Mouse (Mus musculus): ENCODE data around the gene Dyrk1a.

Gene Dyrk1a

DNA sequence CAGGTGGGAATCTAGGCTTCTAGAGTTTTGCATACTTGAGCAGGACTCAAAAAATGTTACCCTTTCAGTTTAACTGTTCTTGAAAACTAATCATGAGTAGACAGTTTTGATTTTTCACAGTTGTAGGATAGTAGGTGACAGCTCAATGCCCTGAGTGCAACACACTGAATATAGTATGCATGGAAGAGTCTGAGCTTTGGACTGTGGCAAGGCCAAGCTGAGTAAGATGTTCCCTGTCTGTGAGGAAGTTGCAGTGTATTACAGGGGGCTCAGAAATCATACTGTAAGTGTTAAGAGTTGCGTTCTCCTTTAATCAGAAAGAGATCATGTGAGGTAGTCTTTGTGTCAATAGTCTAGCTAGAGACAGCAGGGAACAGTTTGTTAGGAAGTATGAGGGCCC is 20.4 kb downstream of the Dyrk1a start:
- DNase-seq (ENCODE audit: low spot score in 2 of 2) = no peak

GRCm38 (mm10) chr16:94590977-94591376 is 21.2 kb downstream of the Dyrk1a start:
- no peak for DNase-seq (ENCODE audit: low spot score in 2 of 2)

DNA sequence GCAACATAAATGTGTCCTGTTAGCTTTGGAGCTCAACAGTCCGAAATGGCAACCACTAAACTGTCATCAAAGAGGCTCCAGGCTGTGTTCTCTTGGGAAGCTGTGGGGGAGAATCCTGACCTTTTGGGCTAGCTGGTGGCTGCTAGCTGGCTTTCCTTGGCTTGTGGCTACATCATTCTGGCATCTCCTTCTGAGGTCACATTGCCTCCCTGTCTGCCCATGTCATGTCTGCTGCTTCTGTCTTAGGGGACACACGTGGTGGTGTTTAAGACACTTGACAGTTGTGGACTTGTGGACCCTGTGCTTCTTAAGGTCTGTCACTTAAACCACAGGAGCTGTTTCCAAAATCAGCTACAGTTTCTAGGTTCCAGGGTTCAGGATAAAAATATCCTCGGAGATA is 21.7 kb downstream of the Dyrk1a start:
- DNase-seq (ENCODE audit: low spot score in 2 of 2) = no peak

DNA sequence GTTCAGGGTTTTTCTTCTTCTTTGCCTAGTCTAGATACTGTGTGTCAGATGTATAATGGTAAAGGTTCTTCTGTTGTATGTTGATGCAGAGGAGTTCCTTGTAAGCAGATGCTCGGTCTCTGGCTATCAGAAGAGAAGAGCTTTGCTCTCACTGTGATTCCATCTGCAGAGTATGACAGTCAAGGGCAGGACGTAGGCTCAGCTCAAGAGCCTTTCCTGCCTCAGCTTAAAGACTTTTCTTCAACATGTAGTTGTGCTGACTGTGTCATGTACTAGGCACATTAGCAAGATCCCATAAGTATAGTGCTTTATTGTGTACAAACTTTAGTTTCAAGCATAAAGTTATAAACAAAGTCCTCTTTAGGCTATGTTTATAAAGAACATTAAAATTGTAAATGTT is 26.8 kb downstream of the Dyrk1a start:
- DNase-seq (ENCODE audit: low spot score in 2 of 2) = no peak

GRCm38 (mm10) chr16:94597640-94598039 is 27.8 kb downstream of the Dyrk1a start:
- DNase-seq (ENCODE audit: low spot score in 2 of 2) = no peak

GRCm38 (mm10) chr16:94599977-94600724 is 30.3 kb downstream of the Dyrk1a start:
- no peak for DNase-seq (ENCODE audit: low spot score in 2 of 2)

DNA sequence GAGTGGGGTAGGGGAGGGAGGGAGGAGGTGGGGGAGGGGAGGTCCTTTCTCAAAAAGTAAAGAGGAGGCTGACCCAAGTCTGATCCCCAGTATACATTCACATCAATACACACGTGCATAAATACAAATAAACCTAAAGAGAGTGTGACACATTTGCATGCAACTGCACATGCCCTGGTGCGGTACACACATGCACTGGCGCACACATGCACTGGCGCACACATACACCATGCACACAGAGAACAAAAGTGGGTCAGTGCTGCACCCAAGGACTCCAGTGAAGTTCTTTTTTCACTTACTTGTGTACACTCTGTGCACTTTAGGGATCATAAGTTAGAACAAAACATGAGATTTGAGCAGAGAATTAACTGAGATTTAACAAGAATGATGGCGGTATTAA is 31.3 kb downstream of the Dyrk1a start:
- DNase-seq (ENCODE audit: low spot score in 2 of 2) = no peak

- no peak for DNase-seq (ENCODE audit: low spot score in 2 of 2)
Observed at GRCm38 (mm10) chr16:94601540-94601953, 31.7 kb downstream of the Dyrk1a start.

DNA sequence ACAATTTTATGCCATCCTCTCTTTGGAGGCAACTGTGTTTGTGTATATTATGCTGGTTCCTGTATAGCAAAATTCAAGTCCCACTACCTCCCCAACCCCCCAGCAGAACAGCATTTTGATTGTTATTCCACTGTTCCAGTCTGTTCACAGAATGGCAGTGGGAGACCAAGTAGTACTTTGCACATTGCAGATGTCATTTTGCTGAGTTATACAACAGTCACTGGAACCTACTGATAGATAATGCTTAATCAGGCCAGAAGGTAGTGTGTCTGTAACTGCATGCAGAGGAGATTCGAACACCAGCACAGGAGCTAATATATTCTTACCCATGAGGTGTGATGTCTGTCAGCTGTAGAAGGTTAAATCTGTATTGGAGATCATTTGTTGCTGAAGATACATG is 32.4 kb downstream of the Dyrk1a start:
- DNase-seq (ENCODE audit: low spot score in 2 of 2) = no peak

- no peak for DNase-seq (ENCODE audit: low spot score in 2 of 2)
Observed at GRCm38 (mm10) chr16:94602730-94603129, 32.9 kb downstream of the Dyrk1a start.

DNA sequence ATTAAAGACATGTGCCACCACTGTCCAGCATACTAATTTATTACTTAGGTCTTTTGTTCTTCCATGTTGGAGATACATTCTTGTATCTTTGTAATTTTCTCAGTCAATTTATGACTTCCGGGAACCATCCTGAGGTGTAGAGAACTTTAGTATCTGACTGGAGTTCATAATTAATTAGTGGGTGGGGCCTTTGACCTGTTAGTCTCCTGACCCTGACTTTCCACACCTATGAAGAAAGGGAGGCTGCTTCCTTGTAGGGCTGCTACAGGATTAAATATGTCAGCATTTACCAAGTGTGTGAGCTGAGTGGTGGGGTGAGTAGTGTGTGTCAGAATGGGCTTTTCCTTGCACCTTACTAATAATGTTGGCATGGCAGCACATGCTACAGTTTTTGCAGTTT is 36.4 kb downstream of the Dyrk1a start:
- DNase-seq (ENCODE audit: low spot score in 2 of 2) = no peak

DNA sequence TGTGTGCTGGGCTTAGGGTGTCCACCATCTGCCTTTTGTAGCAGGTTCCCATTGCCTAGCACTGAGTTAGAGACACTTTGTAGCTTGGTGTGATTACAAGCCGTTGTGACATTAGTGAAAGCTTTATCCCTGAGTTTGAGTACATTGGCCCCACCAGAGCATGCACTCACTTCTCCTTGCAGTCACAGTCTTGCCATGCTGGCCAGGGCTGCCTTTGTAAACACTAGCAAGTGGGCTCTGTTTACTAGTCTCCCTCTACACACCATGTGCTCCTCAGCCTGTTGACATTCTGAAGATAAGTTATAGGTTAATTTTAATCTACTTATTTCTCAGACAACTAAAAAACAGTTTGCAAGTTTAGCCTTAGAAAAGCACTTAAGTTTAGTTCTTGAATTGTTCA is 37.7 kb downstream of the Dyrk1a start:
- DNase-seq (ENCODE audit: low spot score in 2 of 2) = no peak

GRCm38 (mm10) chr16:94608706-94609594 is 39.1 kb downstream of the Dyrk1a start:
- no peak for DNase-seq (ENCODE audit: low spot score in 2 of 2)

- DNase-seq (ENCODE audit: low spot score in 2 of 2) = no peak
Observed at GRCm38 (mm10) chr16:94612573-94612972, 42.8 kb downstream of the Dyrk1a start.

- no peak for DNase-seq (ENCODE audit: low spot score in 2 of 2)
Observed at GRCm38 (mm10) chr16:94617255-94617654, 47.4 kb downstream of the Dyrk1a start.

- DNase-seq (ENCODE audit: low spot score in 2 of 2) = peak in 1 of 2 experiments; percentile 48
Observed at GRCm38 (mm10) chr16:94618543-94618942, 48.7 kb downstream of the Dyrk1a start.

DNA sequence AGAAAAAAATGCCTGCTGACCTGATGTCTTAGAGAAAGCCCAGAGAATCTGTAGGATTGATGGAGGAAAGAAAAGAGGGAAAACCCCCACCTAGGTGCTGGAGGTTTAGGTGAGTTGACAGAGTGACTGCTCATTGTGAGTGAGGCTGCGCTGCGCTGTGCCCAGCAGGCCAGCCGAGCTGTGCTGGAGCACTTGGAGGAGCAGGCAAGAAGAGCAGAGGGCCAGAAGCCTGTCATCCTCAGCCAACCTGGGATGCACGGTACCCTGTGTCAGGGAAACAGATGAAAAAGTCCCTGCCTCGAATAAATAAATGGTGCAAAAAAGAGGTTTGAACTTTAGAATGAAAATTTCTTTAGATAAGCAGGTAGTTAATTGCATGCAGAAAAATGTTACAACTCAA is 49.5 kb downstream of the Dyrk1a start:
- DNase-seq (ENCODE audit: low spot score in 2 of 2) = no peak

DNA sequence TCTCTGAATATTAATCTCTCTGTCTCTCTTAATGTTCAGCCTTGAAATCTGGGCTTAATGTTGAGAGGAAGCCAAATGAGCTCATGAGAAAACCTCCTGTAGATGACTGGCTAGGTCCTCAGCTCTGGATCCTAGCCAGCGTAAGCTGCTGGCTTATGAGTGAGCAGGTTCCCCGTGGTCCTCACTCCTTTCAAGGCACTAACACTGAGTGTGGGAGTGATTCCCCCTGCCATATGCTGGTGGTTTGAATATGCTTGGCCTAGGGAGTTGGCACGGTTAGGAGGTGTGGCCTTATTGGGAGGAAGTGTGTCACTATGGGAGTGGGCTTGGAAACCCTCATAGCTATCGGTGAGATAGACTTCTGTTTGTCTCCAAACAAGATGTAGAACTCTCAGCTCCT is 55.1 kb downstream of the Dyrk1a start:
- peak in 1 of 2 experiments; percentile 10 for DNase-seq (ENCODE audit: low spot score in 2 of 2)

- no peak for DNase-seq (ENCODE audit: low spot score in 2 of 2)
Observed at GRCm38 (mm10) chr16:94625639-94626038, 55.8 kb downstream of the Dyrk1a start.

DNA sequence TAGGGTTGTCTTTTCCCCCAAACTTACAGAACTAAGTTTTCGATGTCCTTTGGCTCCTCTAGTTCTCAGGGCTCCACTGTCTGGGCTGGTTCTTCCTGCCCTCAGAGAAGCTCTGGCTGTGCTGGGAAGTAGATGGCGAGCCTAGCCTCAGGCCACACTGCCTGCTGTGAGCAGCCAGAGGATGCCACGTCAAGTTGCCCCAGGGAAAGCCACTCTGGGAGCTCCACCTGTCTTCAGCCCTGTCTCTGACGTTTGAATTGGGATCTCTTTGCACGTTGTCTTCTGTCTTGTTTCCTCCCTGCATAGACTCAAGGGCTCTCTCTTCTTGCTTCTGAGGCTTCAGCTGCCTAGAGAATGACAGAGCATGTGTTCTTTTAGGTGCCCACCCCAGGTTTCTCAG is 57.9 kb downstream of the Dyrk1a start:
- no peak for DNase-seq (ENCODE audit: low spot score in 2 of 2)

- DNase-seq (ENCODE audit: low spot score in 2 of 2) = no peak
Observed at GRCm38 (mm10) chr16:94628976-94629729, 59.3 kb downstream of the Dyrk1a start.

- DNase-seq (ENCODE audit: low spot score in 2 of 2) = peak in 1 of 2 experiments; percentile 20
Observed at GRCm38 (mm10) chr16:94631984-94632383, 62.2 kb downstream of the Dyrk1a start.

Measured in cerebellum, postnatal 4 days (tissue).